Mouse (Mus musculus): Measurements from ENCODE around the gene Usp1.
"Not testable (repeated sequence)": the region's sequence is repeated elsewhere in the genome, so short reads cannot be mapped to it uniquely, and the experiment has no call there.

GRCm38 (mm10) chr4:98978288-98978687 is 54.7 kb downstream of the Usp1 start:
- TF ChIP-seq CTCF (IDR thresholded peaks at IDR 0.05; ENCODE audit: low read depth, low read length); POLR2A (IDR thresholded peaks at IDR 0.05; ENCODE audit: extremely low read depth, insufficient read depth, low read length): not testable (repeated sequence)

Data from liver, adult 2 months (tissue).